Mouse (Mus musculus): ENCODE data around the gene Rasa3. TPM values are rescaled to one million over a fixed set of nuclear protein-coding genes. Genes with fewer than 3 reads are reported as not detected.

Rasa3 gene
- total RNA-seq (2021): 10 to 100 TPM; 46.2 to 47.3 TPM
- long read RNA-seq, experiment 1, full-length matches to known transcripts: 11 of 21 reads
- long read RNA-seq, experiment 1, partial matches to known transcripts: 3 of 21 reads
- long read RNA-seq, experiment 1, other reads (novel, unspliced or antisense): 7 of 21 reads
- long read RNA-seq, experiment 2, full-length matches to known transcripts: 12 of 31 reads
- long read RNA-seq, experiment 2, partial matches to known transcripts: 12 of 31 reads
- long read RNA-seq, experiment 2, other reads (novel, unspliced or antisense): 7 of 31 reads

GRCm38 (mm10) chr8:13677413-13677883 is at the start of gene Rasa3:
Rasa3 (minus strand) TSS chr8:13677603.
- DNase-seq (ENCODE audit: low spot score in 2 of 2): peak; percentile 88 to 91

GRCm38 (mm10) chr8:13725722-13726121 is 48.3 kb upstream of the Rasa3 start:
- no peak for DNase-seq (ENCODE audit: low spot score in 2 of 2)

- DNase-seq (ENCODE audit: low spot score in 2 of 2): no peak
These were observed 41.6 kb upstream of the Rasa3 start for GRCm38 (mm10) chr8:13718980-13719379.

GRCm38 (mm10) chr8:13708514-13708913 is 31.1 kb upstream of the Rasa3 start:
- DNase-seq (ENCODE audit: low spot score in 2 of 2): no peak

- no peak for DNase-seq (ENCODE audit: low spot score in 2 of 2)
These were observed 29.5 kb upstream of the Rasa3 start for GRCm38 (mm10) chr8:13706918-13707317.

- peak; percentile 29 to 48 for DNase-seq (ENCODE audit: low spot score in 2 of 2)
These were observed 28.3 kb upstream of the Rasa3 start, which contains the start of gene Cfap97d2 for GRCm38 (mm10) chr8:13705668-13706067. Cfap97d2 (plus strand) TSS chr8:13705889.

- DNase-seq (ENCODE audit: low spot score in 2 of 2): no peak
These were observed 26.9 kb upstream of the Rasa3 start for GRCm38 (mm10) chr8:13704301-13704700.

GRCm38 (mm10) chr8:13703756-13704155 is 26.4 kb upstream of the Rasa3 start:
- DNase-seq (ENCODE audit: low spot score in 2 of 2): no peak

- DNase-seq (ENCODE audit: low spot score in 2 of 2): no peak
These were observed 25.4 kb upstream of the Rasa3 start for GRCm38 (mm10) chr8:13702755-13703154.

GRCm38 (mm10) chr8:13699323-13699949 is 22.0 kb upstream of the Rasa3 start:
- DNase-seq (ENCODE audit: low spot score in 2 of 2): no peak

- no peak for DNase-seq (ENCODE audit: low spot score in 2 of 2)
These were observed 20.9 kb upstream of the Rasa3 start for GRCm38 (mm10) chr8:13698281-13698680.

GRCm38 (mm10) chr8:13697681-13698080 is 20.3 kb upstream of the Rasa3 start:
- DNase-seq (ENCODE audit: low spot score in 2 of 2): no peak

GRCm38 (mm10) chr8:13697196-13697595 is 19.8 kb upstream of the Rasa3 start:
- no peak for DNase-seq (ENCODE audit: low spot score in 2 of 2)

GRCm38 (mm10) chr8:13696157-13696556 is 18.8 kb upstream of the Rasa3 start:
- DNase-seq (ENCODE audit: low spot score in 2 of 2): no peak

- no peak for DNase-seq (ENCODE audit: low spot score in 2 of 2)
These were observed 17.9 kb upstream of the Rasa3 start for GRCm38 (mm10) chr8:13695203-13695867.

GRCm38 (mm10) chr8:13694735-13695134 is 17.3 kb upstream of the Rasa3 start:
- no peak for DNase-seq (ENCODE audit: low spot score in 2 of 2)

- DNase-seq (ENCODE audit: low spot score in 2 of 2): no peak
These were observed 15.1 kb upstream of the Rasa3 start for GRCm38 (mm10) chr8:13692302-13693066.

- DNase-seq (ENCODE audit: low spot score in 2 of 2): no peak
These were observed 11.9 kb upstream of the Rasa3 start for GRCm38 (mm10) chr8:13689331-13689730.

GRCm38 (mm10) chr8:13688461-13688860 is 11.1 kb upstream of the Rasa3 start:
- DNase-seq (ENCODE audit: low spot score in 2 of 2): no peak

- DNase-seq (ENCODE audit: low spot score in 2 of 2): no peak
These were observed 10.5 kb upstream of the Rasa3 start for GRCm38 (mm10) chr8:13687941-13688340.

- no peak for DNase-seq (ENCODE audit: low spot score in 2 of 2)
These were observed 9.8 kb upstream of the Rasa3 start for GRCm38 (mm10) chr8:13687101-13687717.

All from adrenal gland, postnatal 4 days (tissue).